Mouse (Mus musculus) liver, postnatal 0 days (tissue): ENCODE data around the gene Mttp.

Experiments used
- CTCF ChIP-seq: sonication (generic); IDR thresholded peaks from 2 replicates; pipeline ENCODE4 v1.5.1; 2016; ENCODE audit warnings: antibody characterized with exemption, low read depth
- EP300 ChIP-seq: IDR thresholded peaks from 2 replicates; pipeline ENCODE4 v1.6.1; 2016; ENCODE audit warnings: antibody characterized with exemption, low read depth, mild to moderate bottlenecking

DNA sequence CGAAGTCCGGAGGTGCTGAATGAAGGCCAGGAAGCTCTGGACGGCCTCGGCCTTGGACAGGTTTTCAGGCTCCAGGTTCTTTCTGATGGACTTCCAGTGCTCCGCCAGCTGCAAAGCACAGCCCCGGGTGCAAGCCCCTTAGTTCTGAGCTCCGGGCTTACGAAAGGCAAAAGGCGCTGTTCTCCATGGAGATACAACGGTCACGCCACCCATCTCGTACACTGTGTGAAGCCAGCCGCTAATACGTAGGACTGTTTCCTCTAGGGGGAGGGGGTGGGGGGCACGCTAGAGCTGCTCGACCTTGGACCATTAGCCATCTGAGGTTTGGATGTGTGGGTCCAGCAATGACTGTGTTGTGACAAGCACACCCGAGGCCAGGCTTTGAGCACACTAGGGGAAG, 30.7 kb downstream of the Mttp start:
- TF ChIP-seq CTCF (no peak), EP300 (no peak)
